8 mouse cellular contexts compared by ENCODE assay signal in genomic region chr7:110108524-110108923, GRCm38 (mm10). TPM values are rescaled to one million over a fixed set of nuclear protein-coding genes. Genes with fewer than 3 reads are reported as not detected.
DNase-seq lines count a peak whose midpoint lies in the region; ATAC-seq lines count a peak whose summit lies in the region.
"Not testable (repeated sequence)": the region's sequence is repeated elsewhere in the genome, so short reads cannot be mapped to it uniquely, and the experiment has no call there.

No protein-coding gene starts in this region.

- peaks cover 16% of the 10 kb centered on the region for H3K4me1 ChIP-seq in embryonic facial prominence, embryonic 15.5 days
- H3K4me1 ChIP-seq in heart, embryonic 13.5 days, result peaks cover 22% of the 10 kb centered on the region
- not testable (repeated sequence) for H3K4me1 ChIP-seq in intestine, embryonic 16.5 days (ENCODE audit: control insufficient read depth, insufficient read depth, low read length)
- peaks cover 16% of the 10 kb centered on the region for H3K4me1 ChIP-seq in liver, embryonic 11.5 days (replicated peaks; ENCODE audit: control insufficient read depth, insufficient read depth, low read length)
- peaks cover 17% of the 10 kb centered on the region for H3K4me1 ChIP-seq in lung, embryonic 16.5 days (replicated peaks; ENCODE audit: control insufficient read depth, insufficient read depth, low read length)
- peaks cover 11% of the 10 kb centered on the region; the same call in 1 of the 2 replicates for H3K4me1 ChIP-seq in stomach, embryonic 14.5 days (ENCODE audit: control insufficient read depth, insufficient read depth, low read length)

- DNase-seq in A20 (ENCODE audit: low read depth, low spot score), result peak; percentile 32
- DNase-seq in NIH3T3 (ENCODE audit: low read depth), result peak; percentile 6
- not testable (repeated sequence) for DNase-seq in liver, embryonic 11.5 days (ENCODE audit: low spot score)

- H3K27me3 ChIP-seq in embryonic facial prominence, embryonic 15.5 days; heart, embryonic 13.5 days (replicated peaks); intestine, embryonic 16.5 days (replicated peaks; ENCODE audit: control insufficient read depth, insufficient read depth, low read length); liver, embryonic 11.5 days (replicated peaks; ENCODE audit: control insufficient read depth, insufficient read depth, low read length); lung, embryonic 16.5 days (ENCODE audit: control insufficient read depth, insufficient read depth, low read depth, low read length); stomach, embryonic 14.5 days (ENCODE audit: control insufficient read depth, insufficient read depth, low read length): not testable (repeated sequence)

- H3K4me3 ChIP-seq in embryonic facial prominence, embryonic 15.5 days (replicated peaks); heart, embryonic 13.5 days; intestine, embryonic 16.5 days (ENCODE audit: low read length); liver, embryonic 11.5 days (ENCODE audit: low read depth, low read length); lung, embryonic 16.5 days (ENCODE audit: low read length); stomach, embryonic 14.5 days (ENCODE audit: low read depth, low read length): not testable (repeated sequence)

- ATAC-seq in embryonic facial prominence, embryonic 15.5 days (ENCODE audit: insufficient number of reproducible peaks, low FRiP score, low TSS enrichment, low read depth); heart, embryonic 13.5 days (ENCODE audit: extremely low read depth, insufficient number of reproducible peaks, low FRiP score, low TSS enrichment); intestine, embryonic 16.5 days; liver, embryonic 11.5 days (replicated peaks; ENCODE audit: low FRiP score); lung, embryonic 16.5 days (ENCODE audit: low read depth); stomach, embryonic 14.5 days (ENCODE audit: insufficient number of reproducible peaks, insufficient read depth, low FRiP score, low read depth): not testable (repeated sequence)

- 90% methylated on average over 3 of the region's 3 CpGs for WGBS in embryonic facial prominence, embryonic 15.5 days
- WGBS in heart, embryonic 13.5 days, result 90% methylated on average over 3 of the region's 3 CpGs
- 89% methylated on average over 3 of the region's 3 CpGs for WGBS in intestine, embryonic 16.5 days
- 90% methylated on average over 3 of the region's 3 CpGs for WGBS in liver, embryonic 11.5 days
- WGBS in lung, embryonic 16.5 days, result 81% methylated on average over 3 of the region's 3 CpGs
- WGBS in stomach, embryonic 14.5 days, result 93% methylated on average over 3 of the region's 3 CpGs

- 0 out of 2 replicates have a peak overlapping the region, but pooled peaks have one; percentile 36 for H3K4me2 ChIP-seq in embryonic facial prominence, embryonic 15.5 days (replicated peaks)
- H3K4me2 ChIP-seq in heart, embryonic 13.5 days, result peak overlapping the region; percentile 62
- H3K4me2 ChIP-seq in intestine, embryonic 16.5 days (ENCODE audit: low read depth, low read length); lung, embryonic 16.5 days (ENCODE audit: low read depth, low read length); stomach, embryonic 14.5 days (replicated peaks; ENCODE audit: low read depth, low read length): not testable (repeated sequence)
- H3K4me2 ChIP-seq in liver, embryonic 11.5 days, result peak overlapping the region; percentile 64

- not testable (repeated sequence) for H3K9me3 ChIP-seq in embryonic facial prominence, embryonic 15.5 days (replicated peaks); heart, embryonic 13.5 days; intestine, embryonic 16.5 days (ENCODE audit: control insufficient read depth, low read length); liver, embryonic 11.5 days (ENCODE audit: control insufficient read depth, low read length); lung, embryonic 16.5 days (ENCODE audit: control insufficient read depth, low read length); stomach, embryonic 14.5 days (ENCODE audit: control insufficient read depth, low read depth, low read length)

- peak overlapping the region; percentile 75 for H3K27ac ChIP-seq in embryonic facial prominence, embryonic 15.5 days (replicated peaks)
- H3K27ac ChIP-seq in heart, embryonic 13.5 days (replicated peaks), result peak overlapping the region; percentile 84; the same call in 1 of the 2 replicates
- peak overlapping the region; percentile 74; the same call in 1 of the 2 replicates for H3K27ac ChIP-seq in intestine, embryonic 16.5 days (ENCODE audit: low read length)
- H3K27ac ChIP-seq in liver, embryonic 11.5 days (ENCODE audit: low read depth, low read length), result peak overlapping the region; percentile 77
- H3K27ac ChIP-seq in lung, embryonic 16.5 days (ENCODE audit: low read length), result not testable (repeated sequence)
- H3K27ac ChIP-seq in stomach, embryonic 14.5 days (ENCODE audit: low read length), result peak overlapping the region; percentile 82; the same call in 1 of the 2 replicates

- not testable (repeated sequence) for H3K9ac ChIP-seq in embryonic facial prominence, embryonic 15.5 days; heart, embryonic 13.5 days; intestine, embryonic 16.5 days (ENCODE audit: low read depth, low read length); stomach, embryonic 14.5 days (replicated peaks; ENCODE audit: low read depth, low read length)
- peak overlapping the region; percentile 62; the same call in 1 of the 2 replicates for H3K9ac ChIP-seq in liver, embryonic 11.5 days (ENCODE audit: low read depth, low read length)
- H3K9ac ChIP-seq in lung, embryonic 16.5 days (ENCODE audit: low read length), result peak overlapping the region; percentile 33; the same call in 1 of the 2 replicates

- H3K36me3 ChIP-seq in embryonic facial prominence, embryonic 15.5 days; heart, embryonic 13.5 days; intestine, embryonic 16.5 days (ENCODE audit: control insufficient read depth, insufficient read depth, low read length); liver, embryonic 11.5 days (ENCODE audit: control insufficient read depth, insufficient read depth, low read length); lung, embryonic 16.5 days (ENCODE audit: control insufficient read depth, insufficient read depth, low read length); stomach, embryonic 14.5 days (ENCODE audit: control insufficient read depth, insufficient read depth, low read length): not testable (repeated sequence)

RNA-seq across cellular contexts. Expression of gene Wee1, which starts 13.3 kb away (rescaled TPM):
- 22.2 and 23.9 TPM in 2 replicates for polyA plus RNA-seq in embryonic facial prominence, embryonic 15.5 days (2015; fragmentation: Nextera tagmentation; extraction: Ambion mirVana)
- polyA plus RNA-seq in heart, embryonic 13.5 days (2015; fragmentation: Nextera tagmentation; extraction: Ambion mirVana), result 21.8 and 23.7 TPM in 2 replicates
- polyA plus RNA-seq in intestine, embryonic 16.5 days (2015; fragmentation: Nextera tagmentation; extraction: Ambion mirVana), result 14.3 and 16.6 TPM in 2 replicates
- polyA plus RNA-seq in liver, embryonic 11.5 days (2014; fragmentation: Nextera tagmentation; extraction: Ambion mirVana), result 26.5 and 28.0 TPM in 2 replicates
- polyA plus RNA-seq in lung, embryonic 16.5 days (2015; fragmentation: Nextera tagmentation; extraction: Ambion mirVana), result 23.4 and 24.3 TPM in 2 replicates
- 38.7 and 41.2 TPM in 2 replicates for polyA plus RNA-seq in stomach, embryonic 14.5 days (2014; fragmentation: Nextera tagmentation; extraction: Ambion mirVana)

RNA-seq across cellular contexts. Expression of gene Zfp143, which starts 47.5 kb away (rescaled TPM):
- 16.1 and 17.3 TPM in 2 replicates for polyA plus RNA-seq in embryonic facial prominence, embryonic 15.5 days (2015; fragmentation: Nextera tagmentation; extraction: Ambion mirVana)
- 13.4 and 15.0 TPM in 2 replicates for polyA plus RNA-seq in heart, embryonic 13.5 days (2015; fragmentation: Nextera tagmentation; extraction: Ambion mirVana)
- polyA plus RNA-seq in intestine, embryonic 16.5 days (2015; fragmentation: Nextera tagmentation; extraction: Ambion mirVana), result 15.0 and 15.5 TPM in 2 replicates
- polyA plus RNA-seq in liver, embryonic 11.5 days (2014; fragmentation: Nextera tagmentation; extraction: Ambion mirVana), result 16.8 and 19.5 TPM in 2 replicates
- 19.1 and 19.7 TPM in 2 replicates for polyA plus RNA-seq in lung, embryonic 16.5 days (2015; fragmentation: Nextera tagmentation; extraction: Ambion mirVana)
- polyA plus RNA-seq in stomach, embryonic 14.5 days (2014; fragmentation: Nextera tagmentation; extraction: Ambion mirVana), result 15.2 and 18.2 TPM in 2 replicates
